ENCODE assay signal across 8 mouse cellular contexts in the genomic region with DNA sequence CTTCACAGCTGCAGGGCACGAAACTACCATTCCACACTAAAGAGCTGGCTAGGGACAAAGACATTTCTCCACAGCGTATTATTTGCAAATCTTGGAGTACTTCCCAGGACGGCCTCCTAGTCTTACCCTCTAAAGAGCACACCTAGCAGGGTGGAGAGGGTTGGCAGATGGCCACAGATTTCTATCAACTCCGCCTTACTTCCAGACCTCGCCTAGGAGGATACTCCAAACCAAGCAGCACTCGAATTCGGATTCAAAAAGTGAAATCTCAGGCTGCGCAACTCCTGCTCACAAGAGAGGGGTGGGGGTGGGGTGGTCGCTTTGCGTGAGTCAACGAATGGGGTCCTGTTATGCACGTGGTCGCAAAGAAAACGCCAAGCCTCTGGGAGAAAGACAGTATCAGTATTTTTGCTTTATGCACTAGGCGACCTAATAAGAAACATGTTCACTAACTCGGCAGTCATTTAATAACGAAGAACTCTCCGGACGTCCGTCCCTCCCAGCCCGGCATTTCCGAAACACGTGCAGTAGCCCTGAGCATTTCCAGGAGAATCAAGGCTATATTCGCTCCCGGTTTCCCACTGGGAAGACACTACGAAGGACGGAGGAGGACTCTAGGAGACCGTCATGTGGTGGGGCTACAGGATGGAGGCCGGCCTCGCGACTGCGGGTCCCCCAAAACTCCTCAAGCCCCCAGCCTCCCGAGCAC. TPM values are rescaled to one million over a fixed set of nuclear protein-coding genes. Genes with fewer than 3 reads are reported as not detected.
DNase-seq lines count a peak whose midpoint lies in the region; ATAC-seq and TF ChIP-seq lines count a peak whose summit lies in the region.

No protein-coding gene starts in this region.

- H3K9ac ChIP-seq in forebrain, embryonic 11.5 days (ENCODE audit: low read length) = peak overlapping the region; percentile 98
- H3K9ac ChIP-seq in hindbrain, embryonic 13.5 days = peak overlapping the region; percentile 89
- peak overlapping the region; percentile 90 for H3K9ac ChIP-seq in midbrain, embryonic 16.5 days (ENCODE audit: low read depth, low read length)

- ATAC-seq in forebrain, embryonic 11.5 days (replicated peaks; ENCODE audit: low FRiP score) = peak; percentile 56; the same call in 1 of the 2 replicates
- ATAC-seq in hindbrain, embryonic 13.5 days (ENCODE audit: low FRiP score) = no peak; the same call in none of the 2 replicates
- ATAC-seq in midbrain, embryonic 16.5 days = peak; percentile 52

- peak overlapping the region; percentile 93 for H3K4me3 ChIP-seq in thymus, adult 2 months (ENCODE audit: control insufficient read depth, insufficient read depth, low read length)
- H3K4me3 ChIP-seq in forebrain, embryonic 11.5 days (ENCODE audit: low read depth, low read length) = peak overlapping the region; percentile 79
- H3K4me3 ChIP-seq in hindbrain, embryonic 13.5 days = peak overlapping the region; percentile 76
- H3K4me3 ChIP-seq in midbrain, embryonic 16.5 days (ENCODE audit: low read depth, low read length) = peak overlapping the region; percentile 94

- H3K36me3 ChIP-seq in thymus, adult 2 months (ENCODE audit: control insufficient read depth, insufficient read depth, low read length) = peaks cover 14% of the 10 kb centered on the region
- peaks cover 9% of the 10 kb centered on the region; the same call in 1 of the 2 replicates for H3K36me3 ChIP-seq in forebrain, embryonic 11.5 days (ENCODE audit: control insufficient read depth, insufficient read depth, low read length)
- peaks cover 54% of the 10 kb centered on the region for H3K36me3 ChIP-seq in hindbrain, embryonic 13.5 days
- H3K36me3 ChIP-seq in midbrain, embryonic 16.5 days (ENCODE audit: control insufficient read depth, insufficient read depth, low read length) = peaks cover 9% of the 10 kb centered on the region; the same call in 1 of the 2 replicates

- TF ChIP-seq POLR2A in thymus, adult 2 months (IDR thresholded peaks at IDR 0.05; ENCODE audit: control insufficient read depth, extremely low read depth, insufficient read depth, low read length, poor library complexity) = no peak

- peak overlapping the region; percentile 81 for H3K4me2 ChIP-seq in forebrain, embryonic 11.5 days (ENCODE audit: low read depth, low read length, severe bottlenecking)
- peak overlapping the region; percentile 77 for H3K4me2 ChIP-seq in hindbrain, embryonic 13.5 days
- H3K4me2 ChIP-seq in midbrain, embryonic 16.5 days (ENCODE audit: low read length) = peak overlapping the region; percentile 78

- peaks cover 7% of the 10 kb centered on the region for H3K4me1 ChIP-seq in thymus, adult 2 months (replicated peaks; ENCODE audit: control insufficient read depth, insufficient read depth, low read length)
- H3K4me1 ChIP-seq in forebrain, embryonic 11.5 days (replicated peaks; ENCODE audit: control insufficient read depth, insufficient read depth, low read length) = no peaks in the 10 kb centered on the region
- H3K4me1 ChIP-seq in hindbrain, embryonic 13.5 days (replicated peaks) = peaks cover 13% of the 10 kb centered on the region
- peaks cover 9% of the 10 kb centered on the region for H3K4me1 ChIP-seq in midbrain, embryonic 16.5 days (ENCODE audit: control insufficient read depth, insufficient read depth, low read length)

- peak overlapping the region; percentile 3; the same call in 1 of the 2 replicates for H3K27ac ChIP-seq in thymus, adult 2 months (ENCODE audit: control insufficient read depth, insufficient read depth, low read length)
- H3K27ac ChIP-seq in forebrain, embryonic 11.5 days (ENCODE audit: low read depth, low read length) = peak overlapping the region; percentile 77
- H3K27ac ChIP-seq in hindbrain, embryonic 13.5 days = peak overlapping the region; percentile 94
- peak overlapping the region; percentile 93 for H3K27ac ChIP-seq in midbrain, embryonic 16.5 days (ENCODE audit: low read length)

- H3K9me3 ChIP-seq in forebrain, embryonic 11.5 days (ENCODE audit: control insufficient read depth, low read length) = no peaks in the 10 kb centered on the region
- H3K9me3 ChIP-seq in hindbrain, embryonic 13.5 days = no peaks in the 10 kb centered on the region
- H3K9me3 ChIP-seq in midbrain, embryonic 16.5 days (replicated peaks; ENCODE audit: control insufficient read depth, low read length, poor library complexity, severe bottlenecking) = no peaks in the 10 kb centered on the region

- DNase-seq in thymus, adult 2 months = peak; percentile 4
- no peak for DNase-seq in thymus, adult 18-20 months
- peak; percentile 9 for DNase-seq in adrenal gland, postnatal 25 days
- DNase-seq in forebrain, embryonic 11.5 days (ENCODE audit: low spot score) = peak; percentile 67
- peak; percentile 23 for DNase-seq in liver
- DNase-seq in right cerebral cortex, adult 18-20 months = no peak

- TF ChIP-seq CTCF in thymus, adult 2 months (IDR thresholded peaks at IDR 0.05; ENCODE audit: borderline replicate concordance, control insufficient read depth, extremely low read depth, insufficient read depth, low read length, poor library complexity) = no peak

- H3K27me3 ChIP-seq in thymus, adult 2 months (ENCODE audit: control insufficient read depth, insufficient read depth, low read length) = no peaks in the 10 kb centered on the region
- no peaks in the 10 kb centered on the region for H3K27me3 ChIP-seq in forebrain, embryonic 11.5 days (ENCODE audit: control insufficient read depth, insufficient read depth, low read length)
- H3K27me3 ChIP-seq in hindbrain, embryonic 13.5 days = no peaks in the 10 kb centered on the region
- no peaks in the 10 kb centered on the region for H3K27me3 ChIP-seq in midbrain, embryonic 16.5 days (ENCODE audit: control insufficient read depth, insufficient read depth, low read depth, low read length)

- WGBS in thymus, adult 2 months = 2% methylated on average over 33 of the region's 33 CpGs
- WGBS in forebrain, embryonic 11.5 days = 4% methylated on average over 33 of the region's 33 CpGs
- 3% methylated on average over 33 of the region's 33 CpGs for WGBS in hindbrain, embryonic 13.5 days
- WGBS in midbrain, embryonic 16.5 days = 3% methylated on average over 33 of the region's 33 CpGs

RNA-seq across cellular contexts. Expression of a gene that starts 0.6 kb away (rescaled TPM):
- polyA plus RNA-seq in thymus, adult 2 months (2012; rRNA removed) = 0.37 and 1.4 TPM in 2 replicates
- total RNA-seq in adrenal gland, postnatal 25 days (2021) = 1.2 TPM in 1 of 2 replicates, not detected in the other
- polyA plus RNA-seq in forebrain, embryonic 11.5 days (2014; fragmentation: Nextera tagmentation; extraction: Ambion mirVana) = 0.48 TPM in 1 of 2 replicates, not detected in the other
- 0.62 and 1.4 TPM in 2 replicates for polyA plus RNA-seq in hindbrain, embryonic 13.5 days (2015; fragmentation: Nextera tagmentation; extraction: Ambion mirVana)
- polyA plus RNA-seq in midbrain, embryonic 16.5 days (2015; fragmentation: Nextera tagmentation; extraction: Ambion mirVana) = 0.40 and 1.0 TPM in 2 replicates

RNA-seq across cellular contexts. Expression of a gene that starts 0.6 kb away (rescaled TPM):
- 12.6 and 16.4 TPM in 2 replicates for polyA plus RNA-seq in thymus, adult 2 months (2012; rRNA removed)
- 6.9 and 9.8 TPM in 2 replicates for total RNA-seq in adrenal gland, postnatal 25 days (2021)
- polyA plus RNA-seq in forebrain, embryonic 11.5 days (2014; fragmentation: Nextera tagmentation; extraction: Ambion mirVana) = 46.2 and 52.9 TPM in 2 replicates
- polyA plus RNA-seq in hindbrain, embryonic 13.5 days (2015; fragmentation: Nextera tagmentation; extraction: Ambion mirVana) = 12.6 and 15.6 TPM in 2 replicates
- polyA plus RNA-seq in midbrain, embryonic 16.5 days (2015; fragmentation: Nextera tagmentation; extraction: Ambion mirVana) = 13.8 and 15.4 TPM in 2 replicates

RNA-seq across cellular contexts. Expression of a gene that starts 26.7 kb away (rescaled TPM):
- 7.6 and 8.4 TPM in 2 replicates for polyA plus RNA-seq in thymus, adult 2 months (2012; rRNA removed)
- total RNA-seq in adrenal gland, postnatal 25 days (2021) = 17.8 and 18.6 TPM in 2 replicates
- 18.6 and 20.7 TPM in 2 replicates for polyA plus RNA-seq in forebrain, embryonic 11.5 days (2014; fragmentation: Nextera tagmentation; extraction: Ambion mirVana)
- 20.0 and 20.4 TPM in 2 replicates for polyA plus RNA-seq in hindbrain, embryonic 13.5 days (2015; fragmentation: Nextera tagmentation; extraction: Ambion mirVana)
- 25.4 and 26.5 TPM in 2 replicates for polyA plus RNA-seq in midbrain, embryonic 16.5 days (2015; fragmentation: Nextera tagmentation; extraction: Ambion mirVana)

RNA-seq across cellular contexts. Expression of a gene that starts 26.7 kb away (rescaled TPM):
- 6.4 and 6.6 TPM in 2 replicates for polyA plus RNA-seq in thymus, adult 2 months (2012; rRNA removed)
- total RNA-seq in adrenal gland, postnatal 25 days (2021) = 94.1 and 99.7 TPM in 2 replicates
- polyA plus RNA-seq in forebrain, embryonic 11.5 days (2014; fragmentation: Nextera tagmentation; extraction: Ambion mirVana) = 122 and 125 TPM in 2 replicates
- polyA plus RNA-seq in hindbrain, embryonic 13.5 days (2015; fragmentation: Nextera tagmentation; extraction: Ambion mirVana) = 121 and 124 TPM in 2 replicates
- 121 and 123 TPM in 2 replicates for polyA plus RNA-seq in midbrain, embryonic 16.5 days (2015; fragmentation: Nextera tagmentation; extraction: Ambion mirVana)

RNA-seq across cellular contexts. Expression of a gene that starts 37.4 kb away (rescaled TPM):
- 17.4 and 19.4 TPM in 2 replicates for polyA plus RNA-seq in thymus, adult 2 months (2012; rRNA removed)
- total RNA-seq in adrenal gland, postnatal 25 days (2021) = 6.8 and 9.2 TPM in 2 replicates
- 34.6 and 35.1 TPM in 2 replicates for polyA plus RNA-seq in forebrain, embryonic 11.5 days (2014; fragmentation: Nextera tagmentation; extraction: Ambion mirVana)
- 26.0 and 26.2 TPM in 2 replicates for polyA plus RNA-seq in hindbrain, embryonic 13.5 days (2015; fragmentation: Nextera tagmentation; extraction: Ambion mirVana)
- polyA plus RNA-seq in midbrain, embryonic 16.5 days (2015; fragmentation: Nextera tagmentation; extraction: Ambion mirVana) = 26.9 and 27.5 TPM in 2 replicates

Comparison
In these comparisons a context has a peak if more than half of its experiments do, and no peak if none do; other contexts are left out.
1. DNase-seq: peak in thymus, adult 2 months (single experiment), adrenal gland, postnatal 25 days (single experiment), forebrain, embryonic 11.5 days (single experiment) and liver (single experiment); none in thymus, adult 18-20 months (0 of 2) and right cerebral cortex, adult 18-20 months (single experiment).
2. H3K27ac ChIP-seq: peak in every context shown above with its lines; median percentile 94 in hindbrain, embryonic 13.5 days; 93 in midbrain, embryonic 16.5 days; 77 in forebrain, embryonic 11.5 days; 3 in thymus, adult 2 months.
3. Peak in every context shown above with its lines, with median percentiles within 50 percentile points of each other: H3K4me3 ChIP-seq, H3K4me2 ChIP-seq and H3K9ac ChIP-seq.